Mouse (Mus musculus): ENCODE data around the gene Hoxb5.

GRCm38 (mm10) chr11:96344061-96344877, 41.1 kb downstream of the Hoxb5 start:
- TF ChIP-seq EP300 (IDR thresholded peaks at IDR 0.05; ENCODE audit: insufficient read depth, low read depth, low read length), result no peak
- no peak for TF ChIP-seq CTCF (IDR thresholded peaks at IDR 0.05)

Measured in heart, adult 2 months (tissue).